Mouse (Mus musculus) heart, adult 11 months (tissue): ENCODE measurements at regions not wholly inside any gene's neighbourhood (a gene's known extent, or its start where the extent isn't known, plus 50 kb on each side); places are given as distances from the start of the nearest gene placed in this dataset.

Experiments
- DNase-seq: peaks from one replicate; pipeline ENCODE4 v3.0.0; 2022

GRCm38 (mm10) chr7:51722420-51722819 lies 100.6 kb downstream of the Slc17a6 start:
- DNase-seq: no peak

GRCm38 (mm10) chr7:51723955-51724354 lies 102.1 kb downstream of the Slc17a6 start:
- DNase-seq: no peak

GRCm38 (mm10) chr7:51736285-51736684 lies 114.5 kb downstream of the Slc17a6 start:
- DNase-seq: no peak

GRCm38 (mm10) chr7:51739590-51739989 lies 117.8 kb downstream of the Slc17a6 start:
- DNase-seq: no peak

DNA sequence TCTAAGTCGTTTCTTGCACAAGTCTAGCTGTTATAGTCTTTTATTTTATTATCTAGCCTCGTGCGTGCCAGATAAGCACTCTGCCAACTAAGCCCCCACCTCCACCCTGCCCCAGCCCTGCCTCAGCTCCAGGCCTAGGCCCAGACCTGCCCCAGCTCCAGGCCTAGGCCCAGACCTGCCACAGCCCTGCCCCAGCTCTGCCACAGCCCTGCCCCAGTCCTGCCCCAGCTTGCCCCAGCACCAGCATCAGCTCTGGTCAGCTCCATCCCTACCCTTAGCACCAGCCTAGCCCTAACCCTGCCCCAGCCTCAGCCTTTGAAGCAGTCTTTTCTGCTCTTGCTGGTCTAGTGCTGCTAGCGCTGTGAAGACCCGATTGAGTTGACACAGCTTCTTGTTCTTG lies 119.1 kb downstream of the Slc17a6 start:
- no peak for DNase-seq

- DNase-seq: no peak
Observed at GRCm38 (mm10) chr7:51742720-51743119, 119.1 kb upstream of the Gas2 start.

DNA sequence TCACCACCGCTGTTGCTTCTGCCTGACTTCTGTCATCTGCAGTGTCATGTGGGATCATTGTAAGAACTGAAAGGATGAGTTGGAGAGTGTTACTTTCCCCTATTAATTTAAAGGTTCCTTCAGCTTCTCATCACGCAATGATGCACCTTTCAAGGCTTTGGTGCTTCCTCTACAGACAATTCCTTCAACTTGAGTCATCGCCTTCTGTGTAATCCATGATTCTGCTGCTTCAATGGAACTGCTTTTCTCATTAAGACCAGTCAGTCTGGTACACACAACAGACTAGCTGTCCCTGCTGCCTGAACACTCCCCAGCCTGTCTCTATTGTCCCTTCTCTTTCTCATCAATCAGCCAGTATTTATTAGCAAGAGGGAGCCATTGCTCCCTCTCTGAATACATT lies 116.2 kb upstream of the Gas2 start:
- no peak for DNase-seq

DNA sequence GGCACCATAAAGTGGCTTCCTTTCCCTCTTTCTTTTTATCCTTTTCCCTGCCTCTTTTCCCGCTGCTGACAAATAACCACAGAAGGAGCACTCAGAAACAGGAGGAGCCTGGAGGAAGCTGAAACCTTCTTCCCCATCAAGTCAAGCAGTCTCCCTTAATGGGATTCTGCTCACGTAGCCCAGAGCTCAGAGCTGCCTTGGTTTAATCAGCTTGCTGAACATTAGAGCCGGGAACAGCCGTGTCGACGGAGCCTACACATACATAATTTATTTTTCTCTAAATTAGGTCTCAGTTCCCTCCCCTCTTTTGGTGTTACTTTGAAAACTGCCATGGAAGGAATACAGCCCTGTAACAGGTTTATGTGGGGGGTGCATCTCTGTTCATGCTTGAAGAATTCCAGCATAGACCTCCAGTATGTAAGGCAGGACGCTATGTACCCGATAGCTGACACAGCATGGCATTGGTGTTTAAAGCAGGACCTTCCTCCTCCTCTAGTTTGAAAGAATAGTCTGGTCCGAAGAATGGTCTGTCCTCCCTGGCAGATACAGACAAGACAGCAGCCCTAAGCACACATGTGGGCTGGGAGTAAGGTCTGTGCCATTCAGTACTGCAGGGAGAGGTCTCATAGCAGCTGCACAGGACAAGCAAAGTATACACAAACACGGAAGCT lies 113.0 kb upstream of the Gas2 start:
- DNase-seq: peak; percentile 45

- peak; percentile 55 for DNase-seq
Observed at GRCm38 (mm10) chr7:51749304-51750129, 112.3 kb upstream of the Gas2 start.

DNA sequence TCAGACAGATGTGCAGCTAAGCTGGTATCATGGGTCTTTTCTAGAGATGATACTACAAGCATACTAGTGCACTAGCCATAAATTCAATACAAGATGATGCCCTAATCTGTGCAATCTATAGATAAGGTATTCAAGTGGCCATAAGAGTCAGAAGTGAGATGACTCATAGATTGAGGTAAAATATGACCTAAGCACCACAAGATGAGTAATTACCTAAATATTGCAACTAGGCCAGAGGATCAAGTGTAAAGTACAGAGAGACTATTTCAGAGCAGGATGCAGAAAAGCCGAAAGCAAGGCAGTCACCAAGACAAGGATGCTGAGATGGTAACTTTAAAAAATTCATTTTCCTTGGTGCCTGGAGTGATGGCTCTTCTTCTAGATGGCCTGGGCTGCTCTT lies 111.5 kb upstream of the Gas2 start:
- peak; percentile 11 for DNase-seq

DNA sequence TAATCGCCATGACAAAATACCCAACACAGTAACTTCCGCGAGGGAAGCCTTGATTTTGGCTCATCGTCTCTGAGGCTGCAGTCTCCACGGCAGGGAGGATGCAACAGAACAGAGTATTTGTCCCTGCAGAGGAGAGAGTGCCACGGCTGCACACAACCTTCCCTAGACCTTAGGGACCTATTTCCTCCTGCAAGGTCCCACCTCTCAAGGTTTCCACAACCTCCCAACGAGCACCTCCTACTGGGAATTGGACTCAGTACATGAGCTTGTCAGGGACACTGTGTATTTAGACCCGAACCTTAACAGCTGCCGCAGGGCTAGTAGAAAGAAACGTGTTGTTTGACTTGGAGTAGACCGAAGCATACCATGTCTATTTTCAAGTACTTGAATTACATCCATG lies 108.8 kb upstream of the Gas2 start:
- peak; percentile 71 for DNase-seq

DNA sequence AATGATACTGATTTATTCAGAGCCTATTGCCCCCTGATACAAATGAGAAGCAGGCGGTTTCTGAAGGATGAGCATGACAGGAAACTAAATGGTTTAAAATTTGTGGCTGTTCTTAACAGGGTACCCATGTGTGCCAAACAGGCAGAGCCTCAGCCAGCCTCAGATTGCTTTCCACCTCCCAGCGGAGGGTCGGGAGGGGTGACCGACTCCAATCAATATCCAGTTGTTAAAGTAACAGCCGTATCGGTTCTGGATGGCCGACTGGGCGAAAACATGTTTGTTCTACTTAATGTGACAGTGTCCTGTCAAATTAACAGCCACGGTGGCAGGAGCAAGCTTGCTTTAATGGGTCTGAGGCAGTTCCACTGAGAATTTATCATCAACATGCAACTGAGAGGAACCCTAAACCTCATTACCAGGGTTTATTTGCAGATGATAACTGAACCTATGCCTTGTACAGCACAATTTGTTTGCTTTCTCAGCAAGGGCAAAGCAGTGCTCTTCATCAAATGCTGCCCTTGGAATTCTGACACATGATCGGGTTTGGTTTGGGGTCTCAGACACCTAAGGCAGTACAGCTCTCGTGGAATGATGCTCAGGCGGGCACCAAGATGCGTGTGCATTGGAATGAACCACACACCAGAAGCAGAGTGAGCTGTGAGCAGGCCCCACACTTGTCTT lies 107.5 kb upstream of the Gas2 start:
- DNase-seq: peak; percentile 65

- DNase-seq: peak; percentile 27
Observed at GRCm38 (mm10) chr7:51756218-51756617, 105.6 kb upstream of the Gas2 start.

DNA sequence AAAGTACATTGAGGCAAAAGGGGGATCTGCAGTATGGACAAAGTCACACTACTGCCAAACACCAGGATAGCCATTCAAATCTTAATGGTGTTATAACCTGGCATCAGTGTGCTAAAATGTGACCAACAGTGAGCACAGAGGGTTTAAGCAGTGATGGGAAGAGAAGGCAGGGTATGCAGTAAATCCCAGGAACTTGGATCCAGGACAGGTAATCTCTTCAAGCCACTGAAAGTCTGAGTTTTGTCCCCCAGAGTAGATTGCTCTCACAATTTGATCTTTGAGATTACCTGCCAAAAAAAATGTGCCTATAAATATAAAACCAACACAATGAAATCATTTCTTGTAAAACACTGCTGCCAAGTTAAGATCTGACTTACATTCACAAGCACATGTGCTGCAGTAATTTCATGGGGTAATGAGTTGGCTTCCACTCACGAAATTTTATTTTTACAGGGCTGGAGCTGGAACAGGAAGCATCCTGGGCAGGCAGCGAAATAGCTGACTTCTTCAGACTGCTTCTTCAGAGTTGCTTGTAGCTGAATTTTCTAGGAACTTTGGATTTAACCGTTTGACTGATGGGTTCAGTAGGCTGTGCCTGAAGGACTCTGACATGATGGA lies 102.2 kb upstream of the Gas2 start:
- DNase-seq: no peak

DNA sequence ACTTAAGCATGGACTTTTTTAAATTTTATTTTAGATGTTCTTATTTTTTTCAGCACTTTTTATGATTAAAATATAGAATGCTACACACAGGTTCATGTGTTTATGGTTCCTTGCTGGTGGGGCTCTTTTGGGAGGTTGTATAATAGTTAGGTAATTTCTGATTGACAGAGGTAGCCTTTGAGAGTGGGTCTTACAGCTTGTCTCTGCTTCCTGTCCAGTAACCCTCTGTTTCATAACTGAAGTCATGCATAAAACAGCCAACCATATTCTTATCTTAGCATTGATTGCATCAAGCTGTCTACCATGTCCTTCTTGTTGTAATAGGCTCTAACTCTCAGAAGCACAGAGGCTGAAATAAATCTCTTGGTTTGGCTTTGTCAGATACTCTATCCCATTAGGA lies 94.7 kb upstream of the Gas2 start:
- no peak for DNase-seq

- DNase-seq: no peak
Observed at GRCm38 (mm10) chr7:51771895-51772871, 89.6 kb upstream of the Gas2 start.

GRCm38 (mm10) chr7:51775968-51776367 lies 85.8 kb upstream of the Gas2 start:
- DNase-seq: no peak

- no peak for DNase-seq
Observed at GRCm38 (mm10) chr7:51783070-51783776, 78.6 kb upstream of the Gas2 start.

DNA sequence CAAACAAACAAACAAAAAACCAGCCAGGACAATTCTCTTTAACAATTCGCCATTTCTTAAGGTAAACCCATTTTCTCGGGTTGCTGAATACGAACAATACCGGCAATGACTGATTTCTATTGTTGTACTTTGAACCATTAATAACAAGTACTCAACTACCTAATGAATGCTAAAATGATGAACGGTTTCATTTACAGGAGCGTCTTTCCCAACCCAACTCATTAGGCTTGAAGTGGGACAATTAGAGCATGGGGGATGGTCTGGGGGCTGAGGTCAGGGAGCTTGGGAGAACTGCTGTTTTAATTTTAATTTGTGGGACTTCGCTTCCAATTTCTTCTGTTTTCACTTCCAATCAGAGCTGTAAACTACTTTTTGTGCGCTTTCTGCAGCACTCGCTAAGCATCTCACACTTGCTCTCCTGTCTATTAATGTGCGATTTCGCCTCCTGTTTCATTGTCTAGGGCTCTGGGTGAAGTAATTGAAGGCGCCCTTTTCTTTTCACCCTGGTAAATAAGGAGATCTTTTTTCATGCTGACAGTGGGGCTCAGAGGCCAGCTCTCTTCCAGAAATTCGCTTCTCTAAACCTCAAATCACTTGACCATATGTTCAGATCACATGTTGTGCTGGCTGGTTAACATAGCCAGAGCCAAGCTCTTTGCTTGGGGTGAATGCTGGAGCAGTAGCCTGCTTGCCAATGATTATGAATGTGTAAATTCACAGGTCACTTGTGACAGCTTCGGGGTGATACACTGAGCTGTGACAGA lies 77.7 kb upstream of the Gas2 start:
- DNase-seq: no peak

GRCm38 (mm10) chr7:51790690-51791560 lies 70.9 kb upstream of the Gas2 start:
- no peak for DNase-seq
